Mouse (Mus musculus) stomach, embryonic 15.5 days (tissue): ENCODE results near the gene Pitx2. TPM values are rescaled to one million over a fixed set of nuclear protein-coding genes. Genes with fewer than 3 reads are reported as not detected.

Source experiments
- ATAC-seq: fragments of 200-750 bp; cut with Nextera tagmentation; 2 replicates; pipeline ENCODE4 v1.8.0; 2017; ENCODE audit warnings: low read depth, moderate number of reproducible peaks, moderate TSS enrichment; ENCODE audit not compliant: insufficient read depth, low FRiP score
- H3K27ac ChIP-seq: fragments of 300-500 bp; sonication (generic); 2 replicates; pipeline ENCODE4 v1.5.1; 2015; ENCODE audit warnings: mild to moderate bottlenecking, inconsistent platforms
- H3K27me3 ChIP-seq: fragments of 300-500 bp; sonication (generic); replicated peaks from 2 replicates; pipeline ENCODE4 v1.6.1; 2015; ENCODE audit warnings: inconsistent platforms
- H3K36me3 ChIP-seq: fragments of 300-500 bp; sonication (generic); 2 replicates; pipeline ENCODE4 v1.6.1; 2015; ENCODE audit warnings: inconsistent platforms
- H3K4me1 ChIP-seq: fragments of 300-500 bp; sonication (generic); 2 replicates; pipeline ENCODE4 v1.6.1; 2015; ENCODE audit warnings: inconsistent platforms
- H3K4me2 ChIP-seq: fragments of 300-500 bp; sonication (generic); 2 replicates; pipeline ENCODE4 v1.6.1; 2015; ENCODE audit warnings: mild to moderate bottlenecking, inconsistent platforms
- H3K4me3 ChIP-seq: fragments of 300-500 bp; sonication (generic); replicated peaks from 2 replicates; pipeline ENCODE4 v1.5.1; 2015; ENCODE audit warnings: inconsistent platforms
- H3K9ac ChIP-seq: fragments of 300-500 bp; sonication (generic); 2 replicates; pipeline ENCODE4 v1.6.1; 2015; ENCODE audit warnings: inconsistent platforms
- H3K9me3 ChIP-seq: fragments of 300-500 bp; sonication (generic); 2 replicates; pipeline ENCODE4 v1.6.1; 2016; ENCODE audit warnings: inconsistent platforms
- WGBS: fragments of 180-500 bp; shearing (Covaris S2); methylation state at CpG from one replicate; pipeline ENCODE4 v1.1.7; 2015; 5-methylcytosine and 5-hydroxymethylcytosine counted together
- polyA plus RNA-seq: library from polyadenylated mRNA; unstranded; fragments of >200 nt; fragmentation: Nextera tagmentation; extraction: Ambion mirVana; gene quantifications from 2 replicates; pipeline ENCODE4 v1.2.1, GENCODE M21; 2015

The Pitx2 gene
- polyA plus RNA-seq, 1 experiment from 2014 or later = 23.8 TPM

- H3K27ac ChIP-seq = peak overlapping the region; percentile 35; the same call in 1 of the 2 replicates
- no peaks in the 10 kb centered on the region for H3K36me3 ChIP-seq
- peak overlapping the region; percentile 51 for H3K9ac ChIP-seq
- 0% methylated on average over 38 of the region's 39 CpGs for WGBS
- peaks cover 78% of the 10 kb centered on the region for H3K27me3 ChIP-seq
- H3K9me3 ChIP-seq = no peaks in the 10 kb centered on the region
- ATAC-seq = peak; percentile 94
- H3K4me2 ChIP-seq = peak overlapping the region; percentile 96
- H3K4me3 ChIP-seq = peak overlapping the region; percentile 61
- peaks cover 28% of the 10 kb centered on the region for H3K4me1 ChIP-seq
Observed at GRCm38 (mm10) chr3:129213633-129214145, 14.0 kb downstream of the Pitx2 start.

- H3K4me2 ChIP-seq = peak overlapping the region; percentile 96
- H3K27me3 ChIP-seq = peaks cover 76% of the 10 kb centered on the region
- H3K4me3 ChIP-seq = peak overlapping the region; percentile 61
- H3K9me3 ChIP-seq = no peaks in the 10 kb centered on the region
- no peaks in the 10 kb centered on the region for H3K36me3 ChIP-seq
- peaks cover 28% of the 10 kb centered on the region for H3K4me1 ChIP-seq
- WGBS = under 1% methylated on average over 33 of the region's 34 CpGs
- peak overlapping the region; percentile 35; the same call in 1 of the 2 replicates for H3K27ac ChIP-seq
- peak overlapping the region; percentile 51 for H3K9ac ChIP-seq
- no peak for ATAC-seq
Observed at GRCm38 (mm10) chr3:129214146-129214665, 14.5 kb downstream of the Pitx2 start.

- Histone ChIP-seq H3K9me3 (no peaks in the 10 kb centered on the region), H3K4me3 (peak overlapping the region; percentile 61), H3K9ac (peak overlapping the region; percentile 51; the same call in 1 of the 2 replicates), H3K27me3 (peaks cover 75% of the 10 kb centered on the region), H3K27ac (no peak overlapping the region; the same call in 1 of the 2 replicates), H3K36me3 (no peaks in the 10 kb centered on the region), H3K4me1 (peaks cover 28% of the 10 kb centered on the region), H3K4me2 (peak overlapping the region; percentile 96)
- WGBS = 3% methylated on average over 31 of the region's 31 CpGs
- ATAC-seq = no peak
Observed at GRCm38 (mm10) chr3:129214666-129215161, 15.0 kb downstream of the Pitx2 start.

GRCm38 (mm10) chr3:129215241-129215750 lies 15.6 kb downstream of the Pitx2 start:
- ATAC-seq = no peak

GRCm38 (mm10) chr3:129215751-129216331 lies 16.2 kb downstream of the Pitx2 start:
- Histone ChIP-seq H3K9me3 (no peaks in the 10 kb centered on the region), H3K4me1 (peaks cover 28% of the 10 kb centered on the region), H3K9ac (no peak overlapping the region), H3K4me2 (peak overlapping the region; percentile 96), H3K4me3 (peak overlapping the region; percentile 61), H3K27ac (no peak overlapping the region; the same call in 1 of the 2 replicates), H3K27me3 (peaks cover 68% of the 10 kb centered on the region), H3K36me3 (no peaks in the 10 kb centered on the region)
- no peak for ATAC-seq
- 11% methylated on average over 35 of the region's 35 CpGs for WGBS

More at GRCm38 (mm10) chr3:129215241-129215750, 15.6 kb downstream of the Pitx2 start:
- Histone ChIP-seq H3K4me2 (peak overlapping the region; percentile 96), H3K4me1 (peaks cover 28% of the 10 kb centered on the region), H3K4me3 (peak overlapping the region; percentile 61), H3K27ac (no peak overlapping the region; the same call in 1 of the 2 replicates), H3K27me3 (peaks cover 73% of the 10 kb centered on the region), H3K9ac (0 out of 2 replicates have a peak overlapping the region, but pooled peaks have one; percentile 4), H3K9me3 (no peaks in the 10 kb centered on the region), H3K36me3 (no peaks in the 10 kb centered on the region)
- WGBS = 8% methylated on average over 26 of the region's 26 CpGs

- Histone ChIP-seq H3K4me1 (peaks cover 28% of the 10 kb centered on the region), H3K9ac (no peak overlapping the region), H3K4me3 (peak overlapping the region; percentile 5; the same call in 1 of the 2 replicates), H3K27me3 (peaks cover 69% of the 10 kb centered on the region), H3K9me3 (no peaks in the 10 kb centered on the region), H3K36me3 (no peaks in the 10 kb centered on the region), H3K27ac (no peak overlapping the region), H3K4me2 (peak overlapping the region; percentile 96)
- ATAC-seq = no peak
- 7% methylated on average over 9 of the region's 9 CpGs for WGBS
Observed at GRCm38 (mm10) chr3:129216491-129216890, 16.8 kb downstream of the Pitx2 start.

- no peak overlapping the region for H3K9ac ChIP-seq
- H3K4me1 ChIP-seq = peaks cover 28% of the 10 kb centered on the region
- H3K36me3 ChIP-seq = no peaks in the 10 kb centered on the region
- WGBS = 6% methylated on average over 34 of the region's 34 CpGs
- H3K9me3 ChIP-seq = no peaks in the 10 kb centered on the region
- H3K4me2 ChIP-seq = peak overlapping the region; percentile 96
- H3K27me3 ChIP-seq = peaks cover 67% of the 10 kb centered on the region
- no peak for ATAC-seq
- no peak overlapping the region for H3K27ac ChIP-seq
- H3K4me3 ChIP-seq = peak overlapping the region; percentile 17; the same call in 1 of the 2 replicates
Observed at GRCm38 (mm10) chr3:129216911-129217561, 17.4 kb downstream of the Pitx2 start.

GRCm38 (mm10) chr3:129217862-129218370 lies 18.2 kb downstream of the Pitx2 start:
- Histone ChIP-seq H3K4me2 (peak overlapping the region; percentile 13; the same call in 1 of the 2 replicates), H3K4me3 (peak overlapping the region; percentile 17; the same call in 1 of the 2 replicates), H3K36me3 (no peaks in the 10 kb centered on the region), H3K4me1 (peaks cover 28% of the 10 kb centered on the region), H3K9me3 (no peaks in the 10 kb centered on the region), H3K9ac (no peak overlapping the region), H3K27me3 (peaks cover 62% of the 10 kb centered on the region), H3K27ac (no peak overlapping the region)
- ATAC-seq = no peak
- 14% methylated on average over 12 of the region's 12 CpGs for WGBS

GRCm38 (mm10) chr3:129218371-129218921 lies 18.8 kb downstream of the Pitx2 start:
- Histone ChIP-seq H3K9ac (no peak overlapping the region), H3K27me3 (peaks cover 59% of the 10 kb centered on the region), H3K4me3 (peak overlapping the region; percentile 17; the same call in 1 of the 2 replicates), H3K4me1 (peaks cover 26% of the 10 kb centered on the region), H3K4me2 (peak overlapping the region; percentile 13), H3K27ac (no peak overlapping the region), H3K36me3 (no peaks in the 10 kb centered on the region), H3K9me3 (no peaks in the 10 kb centered on the region)
- WGBS = 10% methylated on average over 41 of the region's 41 CpGs
- no peak for ATAC-seq

- no peak overlapping the region for H3K27ac ChIP-seq
- H3K36me3 ChIP-seq = no peaks in the 10 kb centered on the region
- H3K4me1 ChIP-seq = peaks cover 18% of the 10 kb centered on the region
- ATAC-seq = no peak
- no peak overlapping the region for H3K9ac ChIP-seq
- no peak overlapping the region for H3K4me3 ChIP-seq
- peaks cover 58% of the 10 kb centered on the region for H3K27me3 ChIP-seq
- H3K9me3 ChIP-seq = no peaks in the 10 kb centered on the region
- H3K4me2 ChIP-seq = peak overlapping the region; percentile 21; the same call in 1 of the 2 replicates
- 9% methylated on average over 7 of the region's 7 CpGs for WGBS
Observed at GRCm38 (mm10) chr3:129220086-129220670, 20.5 kb downstream of the Pitx2 start.
